Mouse (Mus musculus): Measurements from ENCODE around the gene Bcas2.

- no peak for TF ChIP-seq POLR2A (IDR thresholded peaks at IDR 0.05; ENCODE audit: extremely low read depth, insufficient read depth, low read length)
- no peak for TF ChIP-seq CTCF (IDR thresholded peaks at IDR 0.05; ENCODE audit: extremely low read depth, insufficient read depth, low read length)
These were observed 11.4 kb downstream of the Bcas2 start for GRCm38 (mm10) chr3:103182821-103183220.
